Mouse (Mus musculus) ES-Bruce4 (cell line): Measurements from ENCODE around the gene Fam71e2. TPM values are rescaled to one million over a fixed set of nuclear protein-coding genes. Genes with fewer than 3 reads are reported as not detected.
"Not testable (repeated sequence)": the region's sequence is repeated elsewhere in the genome, so short reads cannot be mapped to it uniquely, and the experiment has no call there.

Experiments used
- H3K27ac ChIP-seq: 2 replicates; pipeline ENCODE4 v1.5.1; 2012; ENCODE audit warnings: low read length, inconsistent platforms; ENCODE audit not compliant: insufficient read depth
- H3K27me3 ChIP-seq: 2 replicates; pipeline ENCODE4 v1.6.1; 2012; ENCODE audit warnings: mild to moderate bottlenecking, low read length, inconsistent platforms; ENCODE audit not compliant: control insufficient read depth, poor library complexity, insufficient read depth, severe bottlenecking
- H3K36me3 ChIP-seq: 2 replicates; pipeline ENCODE4 v1.6.1; 2012; ENCODE audit warnings: inconsistent platforms, mild to moderate bottlenecking, low read length, moderate library complexity; ENCODE audit not compliant: control insufficient read depth, poor library complexity, insufficient read depth, severe bottlenecking
- H3K4me1 ChIP-seq: one replicate; pipeline ENCODE4 v1.8.1; 2011; ENCODE audit warnings: low read length; ENCODE audit not compliant: control insufficient read depth, insufficient read depth
- H3K4me3 ChIP-seq: 2 replicates; pipeline ENCODE4 v1.5.1; 2011; ENCODE audit warnings: low read depth, mild to moderate bottlenecking, low read length
- H3K9ac ChIP-seq: 2 replicates; pipeline ENCODE4 v1.6.1; 2012; ENCODE audit warnings: low read depth, mild to moderate bottlenecking, inconsistent platforms; ENCODE audit not compliant: poor library complexity, severe bottlenecking
- H3K9me3 ChIP-seq: replicated peaks from 2 replicates; pipeline ENCODE4 v1.6.1; 2012; ENCODE audit warnings: mild to moderate bottlenecking, low read length, inconsistent platforms; ENCODE audit not compliant: control insufficient read depth, poor library complexity, insufficient read depth, severe bottlenecking
- CTCF ChIP-seq: IDR thresholded peaks from one replicate; pipeline ENCODE4 v1.8.1; 2011; ENCODE audit warnings: low read depth, low read length
- EP300 ChIP-seq: IDR thresholded peaks from 2 replicates; pipeline ENCODE4 v1.6.1; 2011; ENCODE audit warnings: low read depth, low read length; ENCODE audit not compliant: insufficient read depth
- POLR2A ChIP-seq: IDR thresholded peaks from one replicate; pipeline ENCODE4 v1.8.1; 2011; ENCODE audit warnings: low read length; ENCODE audit not compliant: insufficient read depth
- polyA plus RNA-seq: library from polyadenylated mRNA; stranded (reverse); fragments of >200 nt; gene quantifications from 2 replicates; pipeline ENCODE4 v1.2.4, GENCODE M21; 2011; ENCODE audit warnings: low read depth; ENCODE audit not compliant: missing spikeins, insufficient read depth, insufficient read length

Fam71e2 gene
- polyA plus RNA-seq, 1 experiment, result not detected

- H3K36me3 ChIP-seq, result peaks cover 68% of the 10 kb centered on the region
- TF ChIP-seq EP300 (no peak), POLR2A (no peak), CTCF (no peak)
- no peak overlapping the region for H3K4me3 ChIP-seq
- H3K9me3 ChIP-seq, result no peaks in the 10 kb centered on the region
- no peaks in the 10 kb centered on the region for H3K4me1 ChIP-seq
- no peak overlapping the region for H3K9ac ChIP-seq
- H3K27ac ChIP-seq, result no peak overlapping the region; the same call in 1 of the 2 replicates
- H3K27me3 ChIP-seq, result no peaks in the 10 kb centered on the region
Observed at GRCm38 (mm10) chr7:4806716-4807115, 35.6 kb upstream of the Fam71e2 start.

GRCm38 (mm10) chr7:4802247-4802646, 31.1 kb upstream of the Fam71e2 start:
- Histone ChIP-seq H3K27me3 (no peaks in the 10 kb centered on the region), H3K36me3 (peaks cover 42% of the 10 kb centered on the region)

GRCm38 (mm10) chr7:4795767-4796433, 24.8 kb upstream of the Fam71e2 start:
- Histone ChIP-seq H3K9ac (no peak overlapping the region), H3K4me3 (no peak overlapping the region), H3K9me3 (no peaks in the 10 kb centered on the region), H3K27me3 (no peaks in the 10 kb centered on the region), H3K4me1 (no peaks in the 10 kb centered on the region), H3K27ac (peak overlapping the region; percentile 29; the same call in 1 of the 2 replicates), H3K36me3 (peaks cover 45% of the 10 kb centered on the region)
- peak; percentile 24 for TF ChIP-seq CTCF
- TF ChIP-seq EP300, result no peak
- no peak for TF ChIP-seq POLR2A

More at GRCm38 (mm10) chr7:4802247-4802646, 31.1 kb upstream of the Fam71e2 start:
- H3K4me1 ChIP-seq, result no peaks in the 10 kb centered on the region
- H3K4me3 ChIP-seq, result no peak overlapping the region
- H3K9ac ChIP-seq, result no peak overlapping the region
- no peak for TF ChIP-seq CTCF
- no peak for TF ChIP-seq POLR2A
- TF ChIP-seq EP300, result no peak
- H3K27ac ChIP-seq, result no peak overlapping the region
- H3K9me3 ChIP-seq, result no peaks in the 10 kb centered on the region

- peak overlapping the region; percentile 99 for H3K4me3 ChIP-seq
- H3K27ac ChIP-seq, result peak overlapping the region; percentile 39; the same call in 1 of the 2 replicates
- TF ChIP-seq CTCF (no peak), POLR2A (no peak), EP300 (no peak)
- no peaks in the 10 kb centered on the region for H3K4me1 ChIP-seq
- H3K27me3 ChIP-seq, result no peaks in the 10 kb centered on the region
- peaks cover 45% of the 10 kb centered on the region for H3K36me3 ChIP-seq
- peak overlapping the region; percentile 98 for H3K9ac ChIP-seq
- H3K9me3 ChIP-seq, result no peaks in the 10 kb centered on the region
Observed at GRCm38 (mm10) chr7:4794631-4795168, 23.6 kb upstream of the Fam71e2 start.

GRCm38 (mm10) chr7:4793674-4794073, 22.6 kb upstream of the Fam71e2 start:
- Histone ChIP-seq H3K9me3 (no peaks in the 10 kb centered on the region), H3K9ac (peak overlapping the region; percentile 98), H3K27ac (peak overlapping the region; percentile 39), H3K4me1 (no peaks in the 10 kb centered on the region), H3K27me3 (no peaks in the 10 kb centered on the region), H3K36me3 (peaks cover 45% of the 10 kb centered on the region), H3K4me3 (peak overlapping the region; percentile 99)
- TF ChIP-seq EP300 (no peak), CTCF (no peak), POLR2A (no peak)

- Histone ChIP-seq H3K27ac (peak overlapping the region; percentile 39), H3K4me3 (peak overlapping the region; percentile 99), H3K36me3 (peaks cover 45% of the 10 kb centered on the region), H3K9ac (peak overlapping the region; percentile 98)
- not testable (repeated sequence) for H3K9me3 ChIP-seq, H3K27me3 ChIP-seq, H3K4me1 ChIP-seq
Observed at GRCm38 (mm10) chr7:4793248-4793647, 22.1 kb upstream of the Fam71e2 start.
